Mouse (Mus musculus) small intestine, adult 2 months (tissue): ENCODE measurements around the gene Cdon.

Experiments used
- CTCF ChIP-seq: fragments of 200-500 bp; IDR thresholded peaks from 2 replicates; pipeline ENCODE4 v1.5.1; 2012; ENCODE audit warnings: low read depth, mild to moderate bottlenecking, control low read depth, inconsistent platforms, low read length, moderate library complexity, mixed read lengths; ENCODE audit not compliant: insufficient replicate concordance, insufficient read length; ENCODE audit errors: extremely low read depth
- POLR2A ChIP-seq: fragments of 200-500 bp; IDR thresholded peaks from 2 replicates; pipeline ENCODE4 v1.6.1; 2012; ENCODE audit warnings: low read depth, mild to moderate bottlenecking, control low read depth, inconsistent platforms, low read length, moderate library complexity

DNA sequence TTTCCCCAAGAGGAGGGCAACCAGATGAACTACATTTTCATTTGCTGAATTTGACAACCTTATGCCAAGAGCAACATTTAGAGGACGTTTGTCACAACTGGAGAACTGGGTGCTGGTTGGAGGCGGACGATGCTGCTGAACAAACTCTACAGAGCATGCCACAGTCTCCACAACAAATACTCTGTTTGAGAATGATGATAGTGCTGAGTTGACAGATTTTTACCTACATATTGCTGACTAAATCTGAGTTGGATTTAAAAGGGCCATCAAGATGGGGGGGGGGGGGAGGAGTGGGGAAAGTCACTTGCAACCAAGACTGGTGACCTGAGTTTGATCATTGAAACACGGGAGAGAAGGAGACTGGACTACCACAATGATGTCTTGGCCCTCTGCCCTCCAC, 17.4 kb upstream of the Cdon start:
- TF ChIP-seq CTCF, result no peak
- no peak for TF ChIP-seq POLR2A
